Mouse (Mus musculus): ENCODE data around the gene Adra1b. TPM values are rescaled to one million over a fixed set of nuclear protein-coding genes. Genes with fewer than 3 reads are reported as not detected.
A peak's percentile ranks its signal among the peaks of the same experiment; 100 is the strongest.

Gene Adra1b
- total RNA-seq, 2 experiments from 2014 or later, result 0.18 to 0.28 TPM

DNA sequence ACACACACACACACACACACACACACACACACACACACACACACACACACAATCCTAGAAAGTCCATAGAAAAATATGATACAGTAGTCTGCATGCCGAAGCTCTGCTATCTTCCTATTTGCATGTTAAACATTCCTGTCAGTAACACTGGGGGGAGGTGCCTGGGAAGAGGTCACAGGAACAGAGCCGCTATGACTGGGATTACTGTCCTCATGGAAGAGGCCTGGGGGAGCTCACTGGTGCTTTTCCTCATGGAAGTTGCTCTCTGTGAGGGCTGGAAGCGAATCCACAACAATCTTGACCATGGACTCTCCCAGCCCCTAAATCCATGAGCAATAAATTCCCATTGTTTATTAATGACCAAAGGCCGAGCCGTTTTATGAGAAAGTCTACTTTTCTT is 77.7 kb downstream of the Adra1b start:
- DNase-seq (ENCODE audit: low spot score), result no peak

DNA sequence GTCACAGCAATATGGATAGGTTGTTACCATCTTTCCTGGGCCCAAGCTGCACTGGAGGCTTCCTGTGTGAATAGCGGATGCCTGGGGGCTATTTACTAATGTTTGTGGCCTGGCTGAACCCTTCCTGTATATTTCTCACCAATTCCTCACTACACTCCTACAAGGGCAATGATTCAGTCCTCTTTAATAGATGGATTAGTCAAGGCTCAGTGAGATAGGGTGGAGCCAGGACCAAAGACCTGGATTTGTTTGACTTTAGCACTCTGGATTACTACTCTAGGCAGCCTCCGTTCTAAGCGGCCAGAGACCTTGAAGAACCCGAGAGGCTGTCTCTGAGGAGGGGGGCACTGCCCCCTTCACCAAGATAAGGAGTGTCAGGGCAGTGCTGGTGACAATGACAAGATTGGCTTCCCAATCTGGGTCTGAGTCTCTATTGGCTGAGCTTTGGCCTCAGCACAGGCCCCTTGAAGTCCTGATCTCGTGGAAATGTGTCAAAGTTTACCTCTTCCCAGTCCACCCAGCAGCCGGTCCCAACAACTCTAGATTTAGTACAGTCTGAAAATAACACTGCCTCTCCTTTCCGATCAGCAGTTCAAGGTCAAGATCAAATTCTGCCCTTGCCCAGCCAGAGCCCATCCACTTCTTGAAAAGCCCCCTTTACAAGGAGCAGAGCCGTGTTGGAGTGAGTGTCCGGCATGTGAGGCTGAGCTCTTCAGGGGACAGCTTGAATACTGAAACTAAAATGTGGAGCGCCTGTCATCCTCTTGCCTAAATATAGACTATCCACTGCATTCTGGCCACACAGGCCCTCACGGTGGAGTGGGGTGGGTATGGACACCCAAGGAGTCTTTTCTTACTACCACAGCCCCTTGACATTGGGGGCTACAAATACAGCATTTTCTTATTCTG is 80.2 kb downstream of the Adra1b start:
- no peak for DNase-seq (ENCODE audit: low spot score)

DNA sequence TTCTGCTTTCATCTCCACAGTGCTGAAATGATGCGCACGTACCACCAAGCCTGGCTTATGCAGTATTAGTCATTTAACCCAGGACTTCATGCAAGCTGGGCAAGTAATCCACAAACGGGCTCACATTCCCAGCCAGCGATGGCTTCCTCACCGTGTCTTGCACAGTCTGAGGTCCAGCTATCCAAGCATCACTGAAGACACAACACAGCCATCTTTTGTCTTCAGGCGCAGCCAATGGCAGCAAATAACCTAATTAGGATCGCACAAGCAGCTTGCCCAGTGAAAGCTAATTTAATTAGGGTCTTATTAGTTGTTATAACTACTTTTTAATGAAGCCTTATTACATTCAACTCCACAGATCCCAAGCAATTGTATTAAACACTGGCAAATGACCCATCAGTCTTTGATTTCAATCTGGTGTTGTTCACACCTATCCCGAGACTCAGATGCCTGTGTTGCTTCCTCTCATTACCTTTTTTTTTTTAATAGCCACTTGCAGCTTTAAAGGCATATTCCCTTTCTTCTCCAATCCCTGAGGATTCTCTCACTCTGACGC is 83.6 kb downstream of the Adra1b start:
- no peak for DNase-seq (ENCODE audit: low spot score)

DNA sequence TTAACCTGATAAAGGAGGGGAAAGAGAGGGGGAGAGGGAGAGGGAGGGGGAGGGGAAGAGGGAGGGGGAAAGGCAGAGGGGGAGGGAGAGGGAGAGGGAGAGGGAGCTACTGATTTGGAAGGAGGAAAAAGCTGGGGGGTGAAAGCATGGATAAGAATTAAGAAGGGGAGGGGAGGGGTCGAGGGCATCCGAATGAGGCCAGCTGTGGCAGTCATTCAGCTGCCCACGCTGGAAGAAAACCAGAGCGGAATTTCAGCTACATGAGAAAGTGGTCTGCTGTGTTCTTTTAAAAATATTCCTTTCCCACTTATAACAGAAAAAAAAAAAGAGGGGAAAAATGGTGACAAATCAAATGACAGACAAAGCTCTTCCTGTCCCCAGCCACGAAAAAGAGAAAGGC is 88.5 kb downstream of the Adra1b start:
- no peak for DNase-seq (ENCODE audit: low spot score)

DNA sequence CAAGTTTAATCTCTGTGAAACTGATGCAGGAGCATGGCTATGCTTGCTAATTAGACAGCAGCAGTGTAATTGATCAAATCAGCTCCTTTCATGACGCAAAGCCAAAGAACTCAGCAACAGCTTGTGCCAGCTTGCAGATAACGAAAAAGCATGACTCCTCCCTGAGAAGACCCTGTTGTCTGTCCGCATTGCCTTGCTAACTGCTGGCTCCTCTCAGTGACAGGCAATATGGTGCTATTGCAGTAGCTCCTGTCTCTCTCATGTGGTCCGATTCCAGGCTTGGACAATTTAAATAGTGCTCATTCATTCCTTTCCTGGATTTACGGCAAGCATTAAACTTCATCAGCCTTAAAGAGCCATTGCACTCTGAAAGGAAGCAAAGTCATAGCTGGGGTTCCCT is 93.3 kb downstream of the Adra1b start:
- DNase-seq (ENCODE audit: low spot score), result no peak

DNA sequence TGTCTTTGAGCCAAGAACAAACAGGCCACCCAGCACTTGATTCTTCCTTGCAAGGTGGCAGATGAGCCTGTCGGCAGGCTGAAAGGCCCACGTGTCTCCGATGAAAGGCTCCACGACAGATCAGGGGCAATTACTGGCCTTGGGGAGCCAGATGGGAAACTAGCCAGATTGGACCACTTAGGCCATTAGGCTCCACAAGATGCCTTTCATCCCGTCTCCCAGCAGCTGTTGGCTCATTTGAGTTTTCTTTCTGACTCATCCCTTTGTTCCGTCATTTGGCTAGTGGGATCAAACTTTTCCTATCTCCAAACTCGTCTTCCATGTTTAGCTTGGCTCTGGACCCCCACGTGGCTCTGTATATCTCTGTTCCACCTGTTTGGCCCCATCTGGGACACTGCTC is 105.0 kb downstream of the Adra1b start:
- DNase-seq (ENCODE audit: low spot score), result no peak

DNA sequence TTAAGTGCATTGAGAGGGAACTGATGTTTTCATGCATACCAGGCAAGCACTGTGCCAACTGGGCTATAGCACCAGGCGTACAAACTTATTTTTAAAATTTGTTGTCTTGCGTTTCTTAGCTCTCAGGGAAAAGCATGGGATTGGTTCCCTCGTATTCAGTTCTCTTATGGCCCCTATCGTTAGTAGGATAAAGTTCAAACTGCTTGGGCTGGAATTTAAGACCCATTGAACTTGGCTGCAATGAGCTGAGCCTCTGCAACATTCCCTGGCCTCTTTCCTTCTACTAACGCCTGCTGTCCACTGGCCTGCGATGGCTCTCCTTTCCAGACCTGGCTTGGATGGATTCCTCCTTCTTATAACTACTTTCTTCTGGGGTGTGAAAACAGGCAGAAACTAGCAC is 110.6 kb downstream of the Adra1b start:
- no peak for DNase-seq (ENCODE audit: low spot score)

DNA sequence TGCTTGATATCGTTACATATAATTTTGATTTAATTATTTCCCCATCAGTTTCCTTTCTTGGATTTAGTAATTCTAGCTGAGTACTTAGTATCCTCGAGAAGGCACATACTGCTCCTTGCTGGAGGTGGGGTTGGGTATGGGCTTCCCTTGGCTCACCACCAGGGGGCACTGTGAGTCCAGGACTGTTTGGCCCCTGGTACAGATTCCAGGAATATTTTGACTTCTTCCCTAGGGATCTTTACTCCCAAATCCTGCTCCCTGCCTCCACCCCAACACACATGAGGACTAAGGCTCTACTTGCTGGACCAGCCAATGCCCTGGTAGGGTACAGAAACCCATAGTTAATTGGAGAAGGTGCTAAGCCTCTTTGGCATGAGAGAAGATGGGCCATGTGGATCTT is 117.2 kb downstream of the Adra1b start:
- DNase-seq (ENCODE audit: low spot score), result peak; percentile 61

DNA sequence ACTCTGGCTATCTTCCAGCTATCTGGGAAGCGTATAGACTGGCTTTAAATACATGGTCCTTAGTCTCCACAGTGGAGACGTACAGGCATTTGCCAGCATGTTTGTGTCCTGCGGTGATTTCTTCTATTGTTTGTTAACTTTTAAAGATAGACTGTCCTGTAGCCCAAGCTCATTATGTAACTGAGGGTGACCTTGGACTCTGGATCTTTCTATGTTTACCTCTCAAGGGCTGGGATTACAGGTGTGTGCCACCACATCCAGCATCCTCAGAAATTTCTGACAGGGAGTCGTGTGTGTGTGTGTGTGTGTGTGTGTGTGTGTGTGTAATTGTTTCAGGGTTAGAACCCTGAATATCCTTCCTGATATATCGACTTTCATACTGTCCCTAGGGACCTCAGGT is 117.9 kb downstream of the Adra1b start:
- DNase-seq (ENCODE audit: low spot score), result no peak

DNA sequence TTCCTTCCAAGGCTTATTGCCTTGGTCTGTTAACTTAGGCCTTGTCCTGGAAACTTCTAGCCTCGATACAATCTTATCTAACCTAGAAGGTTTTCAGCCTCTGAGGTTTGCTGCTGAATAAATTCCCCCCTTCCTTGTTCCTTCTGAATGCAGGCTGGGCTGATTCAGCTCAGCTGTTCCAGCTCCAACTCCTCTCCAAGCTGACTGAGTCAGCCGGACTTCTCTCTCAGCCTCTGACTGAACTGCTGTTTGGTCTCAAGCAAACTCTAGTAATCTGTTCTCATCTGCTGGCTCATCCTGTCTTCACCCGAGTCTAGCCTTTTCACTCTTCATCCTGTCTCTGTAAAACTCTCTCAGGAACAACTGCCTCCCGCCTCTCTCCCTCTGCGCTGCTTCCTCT is 121.5 kb downstream of the Adra1b start:
- no peak for DNase-seq (ENCODE audit: low spot score)

DNA sequence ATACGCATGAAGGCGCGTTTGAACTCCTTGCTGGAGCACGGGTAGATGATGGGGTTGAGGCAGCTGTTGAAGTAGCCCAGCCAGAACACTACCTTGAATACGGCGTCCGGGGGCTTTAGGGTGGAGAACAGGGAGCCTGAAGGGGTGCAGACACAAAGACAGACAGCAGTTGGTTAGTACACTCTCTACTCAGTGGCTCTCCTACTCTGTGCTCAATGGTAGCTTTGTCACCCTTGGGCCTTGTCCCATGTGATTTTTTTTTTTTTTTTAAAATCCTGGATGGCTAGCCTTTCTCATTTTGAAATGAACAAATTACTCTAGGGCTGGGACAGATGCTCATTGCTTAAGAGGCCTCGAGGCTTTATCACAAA is 124.7 kb downstream of the Adra1b start:
- DNase-seq (ENCODE audit: low spot score), result no peak

DNA sequence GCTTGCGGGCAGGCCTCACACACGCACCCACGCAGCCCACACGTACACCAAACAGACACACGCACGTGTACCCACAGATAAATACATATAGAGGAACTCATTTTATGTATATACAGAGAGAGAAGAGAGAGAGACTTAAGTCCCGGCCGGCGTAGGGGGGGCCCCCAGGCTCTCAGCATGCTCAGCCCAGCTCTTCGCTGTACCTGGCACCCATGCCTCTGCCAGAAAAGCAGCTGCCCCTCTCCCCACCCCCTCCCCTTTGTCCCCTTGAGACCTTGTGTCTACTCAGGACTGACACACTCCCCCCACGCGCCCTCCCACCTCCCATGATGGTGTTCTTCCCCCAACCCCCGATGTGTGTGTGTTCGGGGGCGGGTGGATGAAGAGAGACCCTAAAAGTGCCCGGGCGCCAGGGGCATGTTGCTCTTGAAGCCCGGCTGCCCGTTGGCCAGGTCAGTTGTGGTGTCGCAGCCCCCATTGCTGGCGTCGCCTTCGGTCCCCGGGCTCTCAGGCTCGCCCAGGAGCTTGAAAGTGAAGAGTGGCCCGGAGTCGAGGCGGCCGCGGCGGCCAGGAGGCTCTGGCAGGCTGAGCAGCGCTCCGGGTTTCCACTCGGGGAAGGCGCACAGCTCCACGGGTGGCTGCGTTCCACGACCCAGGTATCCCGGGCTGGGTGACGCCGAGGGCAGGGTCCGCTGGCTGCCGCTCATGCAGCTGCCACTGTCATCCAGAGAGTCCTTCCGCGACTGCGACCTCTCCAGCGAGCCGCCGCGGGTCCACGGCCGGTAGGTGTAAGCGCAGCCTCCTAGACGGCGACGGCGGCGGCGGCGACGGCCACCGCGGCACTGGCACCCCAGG is 125.3 kb downstream of the Adra1b start:
- DNase-seq (ENCODE audit: low spot score), result no peak

DNA sequence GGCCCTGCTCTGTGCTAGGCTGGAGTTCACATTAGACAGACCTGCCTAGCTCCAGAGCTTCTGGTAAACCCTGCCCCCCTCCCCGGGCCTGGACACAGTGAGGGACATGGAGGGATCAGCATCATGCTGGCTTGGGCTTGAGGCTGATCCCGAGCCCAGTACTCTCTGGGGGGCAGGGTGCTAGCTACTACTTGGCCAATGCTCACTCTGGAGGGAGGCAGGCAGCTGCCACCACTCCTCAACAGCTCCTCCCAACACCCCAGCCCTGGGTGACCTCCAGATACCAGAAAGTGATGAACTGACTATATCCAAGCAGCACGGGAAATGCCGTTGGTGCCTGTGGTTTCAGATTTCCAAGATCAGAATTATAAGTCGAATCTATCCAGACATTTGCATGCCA is 127.3 kb downstream of the Adra1b start:
- DNase-seq (ENCODE audit: low spot score), result no peak

DNA sequence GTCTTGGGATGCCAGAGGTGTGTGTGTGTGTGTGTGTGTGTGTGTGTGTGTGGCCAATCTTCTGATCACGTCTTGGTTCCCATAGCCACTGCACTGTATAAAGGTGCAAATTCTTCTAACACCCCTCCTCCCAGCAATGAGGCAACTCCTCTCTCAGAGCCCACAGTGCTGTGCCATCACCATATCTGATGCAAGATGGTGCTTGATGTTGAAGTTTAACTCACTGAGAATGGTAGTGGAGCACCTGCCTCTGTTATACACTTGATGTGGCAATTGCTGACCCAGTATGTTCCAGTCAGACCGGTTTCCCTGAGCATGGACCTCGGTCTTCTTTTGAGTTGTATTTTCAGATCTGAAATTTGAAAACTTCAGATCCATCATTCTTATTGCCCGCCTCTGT is 130.9 kb downstream of the Adra1b start:
- no peak for DNase-seq (ENCODE audit: low spot score)

DNA sequence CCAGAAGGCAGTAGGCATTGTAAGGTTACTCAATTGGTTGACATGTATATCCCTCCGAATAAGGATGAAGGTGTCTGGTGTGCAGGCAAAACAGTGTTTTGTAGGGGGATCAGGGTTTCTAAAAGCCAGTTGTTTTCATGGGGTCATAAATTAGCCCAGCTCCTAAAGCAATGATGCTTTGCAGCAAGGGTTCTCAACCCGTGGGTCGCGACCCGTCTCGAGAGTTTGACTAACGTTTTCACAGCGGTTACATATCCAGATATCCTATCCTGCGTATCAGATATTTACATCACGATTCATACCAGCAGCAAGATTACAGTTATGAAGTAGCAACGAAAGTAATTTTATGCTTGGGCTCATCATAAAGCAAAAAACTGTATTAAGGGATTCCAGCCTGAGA is 133.3 kb downstream of the Adra1b start:
- no peak for DNase-seq (ENCODE audit: low spot score)

DNA sequence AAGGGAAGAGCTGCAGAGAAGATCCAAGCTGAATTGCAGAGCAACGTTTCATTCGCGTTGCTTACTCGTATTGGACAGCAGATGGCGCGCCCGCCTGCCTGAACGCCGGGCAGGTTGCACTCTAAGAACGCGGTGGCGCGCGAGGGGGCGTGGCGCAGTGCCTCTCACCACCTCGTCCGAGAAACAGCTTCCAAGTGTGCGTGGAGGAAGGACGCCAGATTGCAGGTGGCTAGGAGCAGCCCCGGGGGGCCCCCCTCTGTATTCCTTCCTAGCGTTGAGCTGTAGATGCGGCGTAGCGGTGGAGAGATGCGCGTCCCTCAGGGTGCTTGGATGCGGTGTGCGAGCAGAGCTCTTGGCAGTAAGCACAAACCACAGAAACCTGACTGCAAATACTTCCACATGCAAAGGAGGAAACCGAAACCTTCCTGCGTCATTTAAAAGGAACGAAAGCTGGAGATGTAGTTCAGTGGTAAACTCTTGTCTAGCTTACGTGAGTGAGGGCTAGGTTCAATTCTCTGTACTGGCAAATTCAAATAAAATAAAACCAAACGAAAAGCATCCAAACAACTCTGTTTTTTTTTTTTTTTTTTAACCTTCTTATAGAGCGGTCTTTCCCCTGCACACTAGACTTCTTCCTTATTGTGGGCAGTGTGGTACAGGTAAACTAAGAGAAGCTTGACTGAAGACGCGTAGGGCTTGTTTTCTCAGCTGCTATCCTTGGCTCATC is 133.9 kb downstream of the Adra1b start:
- DNase-seq (ENCODE audit: low spot score), result peak; percentile 54

DNA sequence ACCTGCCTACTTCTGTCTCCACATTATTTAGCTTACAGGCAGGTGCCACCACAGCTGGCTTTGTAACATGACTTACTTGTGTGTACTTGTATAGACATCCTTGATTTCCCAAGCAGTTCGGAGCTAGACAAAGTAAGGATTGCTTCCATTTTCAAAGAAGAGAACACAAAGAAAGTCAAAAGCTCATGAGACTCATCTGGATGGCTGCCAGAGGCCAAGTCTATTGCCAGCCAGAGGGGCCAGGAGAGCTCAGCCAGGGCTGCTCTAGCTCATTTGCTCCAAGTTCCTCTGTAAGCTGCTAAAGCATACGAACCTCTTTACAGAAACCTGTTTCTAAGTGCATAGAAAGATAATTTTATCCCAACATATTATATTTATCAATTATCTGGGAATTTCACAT is 142.6 kb downstream of the Adra1b start:
- no peak for DNase-seq (ENCODE audit: low spot score)

DNA sequence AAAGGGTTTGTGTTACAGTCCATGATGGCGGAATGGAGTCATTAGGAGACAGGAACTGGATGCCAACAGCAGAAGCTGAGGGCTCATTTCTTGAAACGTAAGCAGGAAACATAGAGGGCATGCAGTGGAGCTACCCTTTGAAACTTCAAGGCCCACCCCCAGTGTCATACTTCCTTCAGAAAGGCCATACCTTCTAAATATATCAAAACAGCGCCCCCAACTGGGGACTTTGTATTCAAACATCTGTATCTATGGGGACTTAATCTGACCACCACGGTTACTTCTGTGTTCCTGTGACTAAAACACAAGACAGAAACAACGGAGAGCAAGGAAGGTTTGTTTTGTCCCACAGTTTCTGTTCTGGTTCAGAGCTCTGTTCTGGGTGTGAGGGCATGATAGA is 145.6 kb downstream of the Adra1b start:
- no peak for DNase-seq (ENCODE audit: low spot score)

DNA sequence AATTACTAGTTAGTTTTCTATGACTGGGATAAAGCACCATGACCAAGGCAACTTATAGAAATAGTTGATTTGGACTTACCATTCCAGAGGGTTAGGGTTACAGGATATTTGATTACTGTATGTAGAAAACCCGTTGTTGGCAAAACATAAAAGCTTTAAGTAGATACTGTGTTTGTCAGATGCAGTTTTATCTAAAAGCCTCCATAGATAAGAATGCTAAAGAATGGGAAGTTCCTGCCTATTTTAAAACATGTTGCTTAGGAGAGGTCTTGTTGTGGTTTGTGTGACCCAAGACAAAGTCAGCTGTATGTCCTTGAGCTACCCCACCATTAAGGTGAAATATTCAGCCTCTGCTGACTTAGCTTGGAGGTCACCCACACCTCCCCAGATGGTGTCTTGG is 146.4 kb downstream of the Adra1b start:
- DNase-seq (ENCODE audit: low spot score), result no peak

DNA sequence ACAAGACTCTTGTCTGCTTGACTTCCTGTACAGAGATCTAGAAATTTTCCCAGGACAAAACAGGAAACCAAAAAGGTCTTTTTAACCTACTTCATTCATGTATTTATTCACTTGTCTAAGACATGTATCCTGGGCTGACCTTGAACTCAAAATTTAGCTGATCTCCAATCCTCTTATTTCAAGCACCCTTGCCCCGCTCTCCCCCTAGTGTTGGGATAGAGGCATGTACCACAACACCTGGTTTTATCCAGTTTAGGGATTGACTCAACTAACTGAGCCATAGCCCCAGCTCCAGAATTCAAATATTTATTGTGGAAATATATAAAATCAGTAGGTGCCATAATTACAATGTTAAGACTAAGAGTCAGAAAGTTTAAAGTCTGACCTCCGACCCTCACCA is 149.5 kb downstream of the Adra1b start:
- DNase-seq (ENCODE audit: low spot score), result no peak
